Mouse (Mus musculus) cortical plate, adult 2 months (tissue): ENCODE data around the gene Ogfod1. TPM values are rescaled to one million over a fixed set of nuclear protein-coding genes. Genes with fewer than 3 reads are reported as not detected.
A peak's percentile ranks its signal among the peaks of the same experiment; 100 is the strongest.
"Not testable (repeated sequence)": the region's sequence is repeated elsewhere in the genome, so short reads cannot be mapped to it uniquely, and the experiment has no call there.

Source experiments
- H3K27ac ChIP-seq: fragments of 200-500 bp; 2 replicates; pipeline ENCODE4 v1.5.1; 2012; ENCODE audit warnings: low read length, control low read depth, inconsistent platforms; ENCODE audit not compliant: insufficient read depth
- H3K4me1 ChIP-seq: fragments of 200-500 bp; 2 replicates; pipeline ENCODE4 v1.6.1; 2011; ENCODE audit warnings: low read length; ENCODE audit not compliant: control insufficient read depth, insufficient read depth
- H3K4me3 ChIP-seq: fragments of 200-500 bp; 2 replicates; pipeline ENCODE4 v1.5.1; 2011; ENCODE audit warnings: mild to moderate bottlenecking, low read length, control low read depth; ENCODE audit not compliant: insufficient read depth
- CTCF ChIP-seq: fragments of 200-500 bp; IDR thresholded peaks from 2 replicates; pipeline ENCODE4 v1.5.1; 2011; ENCODE audit warnings: mild to moderate bottlenecking, control low read depth, low read length; ENCODE audit not compliant: insufficient read depth; ENCODE audit errors: extremely low read depth
- POLR2A ChIP-seq: fragments of 200-500 bp; IDR thresholded peaks from 2 replicates; pipeline ENCODE4 v1.6.1; 2011; ENCODE audit warnings: mild to moderate bottlenecking, low read length, control low read depth; ENCODE audit not compliant: insufficient read depth; ENCODE audit errors: extremely low read depth
- polyA plus RNA-seq: library from polyadenylated mRNA; depleted of rRNA; stranded (reverse); fragments of >200 nt; gene quantifications from 2 replicates; pipeline ENCODE4 v1.2.3, GENCODE M21; 2012

Gene Ogfod1
- polyA plus RNA-seq, 1 experiment, result 61.4 TPM

GRCm38 (mm10) chr8:94013026-94013612, 23.9 kb upstream of the Ogfod1 start:
- H3K27ac ChIP-seq, result peak overlapping the region; percentile 94
- H3K4me1 ChIP-seq, result peaks cover 9% of the 10 kb centered on the region; the same call in 1 of the 2 replicates
- TF ChIP-seq POLR2A, result no peak
- TF ChIP-seq CTCF, result no peak
- H3K4me3 ChIP-seq, result peak overlapping the region; percentile 58

DNA sequence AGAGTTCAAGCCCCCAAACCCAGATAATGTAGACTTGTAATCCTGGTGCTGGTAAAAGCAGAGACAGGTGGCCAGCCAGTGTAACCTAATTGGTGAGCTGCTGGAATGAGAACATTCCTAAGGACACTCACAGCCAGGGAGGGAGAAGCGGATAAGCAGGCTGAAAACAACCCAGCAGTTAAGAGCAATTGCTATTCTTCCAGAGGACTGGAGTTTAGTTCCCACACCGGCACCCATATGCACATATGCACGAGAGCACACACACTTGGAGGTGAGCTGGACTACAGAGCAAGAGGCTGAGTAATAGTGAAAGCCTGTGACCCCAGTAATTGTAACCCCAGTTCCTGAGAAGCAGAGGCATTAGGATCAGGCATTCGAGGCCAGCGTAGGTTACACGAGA, 13.1 kb upstream of the Ogfod1 start:
- Histone ChIP-seq H3K27ac (no peak overlapping the region), H3K4me3 (no peak overlapping the region), H3K4me1 (no peaks in the 10 kb centered on the region)
- TF ChIP-seq POLR2A (no peak), CTCF (no peak)

DNA sequence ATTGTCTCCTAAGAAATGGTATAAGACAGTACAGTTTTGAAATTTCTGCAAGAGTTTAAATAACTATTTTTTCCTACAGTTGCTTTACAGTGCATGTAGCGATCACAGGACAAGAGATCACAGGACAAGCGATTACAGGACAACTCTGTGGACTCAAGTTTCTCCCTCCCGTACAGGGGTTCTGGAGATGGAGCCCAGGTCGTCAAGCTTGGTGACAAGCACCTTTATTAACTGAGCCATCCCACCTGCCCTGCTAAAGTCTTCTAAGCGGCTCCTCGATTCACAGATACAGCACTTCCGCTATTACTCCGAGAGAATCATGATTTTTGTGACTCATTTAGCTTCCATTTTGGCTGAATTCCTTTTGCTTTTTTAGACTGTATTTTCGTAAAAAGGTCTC, 7.3 kb upstream of the Ogfod1 start:
- TF ChIP-seq CTCF, result no peak
- no peak for TF ChIP-seq POLR2A
- H3K27ac ChIP-seq, result no peak overlapping the region
- no peak overlapping the region for H3K4me3 ChIP-seq
- no peaks in the 10 kb centered on the region; the same call in 1 of the 2 replicates for H3K4me1 ChIP-seq

DNA sequence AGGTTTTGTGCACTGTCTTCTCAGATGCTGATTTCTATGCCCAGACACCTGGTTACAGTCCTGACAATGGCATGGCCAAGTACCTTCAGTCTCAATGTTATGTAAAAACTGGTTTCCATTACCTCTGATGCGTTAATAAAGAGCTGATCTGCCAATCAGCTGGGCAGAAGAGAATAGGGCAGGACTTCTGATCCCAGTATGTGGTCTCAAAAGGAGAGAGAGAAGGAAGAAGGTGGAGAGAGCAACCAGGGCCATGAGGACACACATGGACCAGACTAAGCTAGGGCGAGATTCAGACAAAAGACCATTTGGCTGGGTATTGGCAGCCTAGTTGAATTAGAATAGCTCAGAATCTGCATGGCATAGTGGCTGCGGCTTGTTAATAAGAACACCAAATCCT, 3.4 kb upstream of the Ogfod1 start:
- no peak overlapping the region for H3K27ac ChIP-seq
- TF ChIP-seq CTCF (no peak), POLR2A (no peak)
- no peak overlapping the region for H3K4me3 ChIP-seq
- peaks cover 4% of the 10 kb centered on the region for H3K4me1 ChIP-seq

DNA sequence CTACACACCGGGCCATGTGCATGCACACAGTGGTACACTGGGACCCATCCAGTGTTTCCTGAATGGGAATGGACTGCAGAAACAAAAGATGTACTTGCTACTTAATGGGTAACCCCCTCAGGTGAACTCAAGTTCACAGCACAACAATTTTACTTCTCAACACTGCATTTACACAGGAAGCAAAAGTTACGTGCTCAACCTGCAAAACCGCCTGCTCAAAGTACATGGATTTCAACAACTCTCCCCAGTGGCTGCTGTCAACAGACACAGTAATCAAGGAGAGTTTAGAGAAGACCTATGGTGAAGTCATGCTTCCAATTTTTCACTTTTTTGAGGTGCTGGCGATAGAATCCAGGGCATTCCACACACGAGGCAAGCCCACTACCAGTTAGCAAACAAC, 1.8 kb upstream of the Ogfod1 start:
- TF ChIP-seq POLR2A, result no peak
- TF ChIP-seq CTCF, result no peak
- Histone ChIP-seq H3K4me1 (peaks cover 4% of the 10 kb centered on the region), H3K4me3 (no peak overlapping the region), H3K27ac (no peak overlapping the region)

GRCm38 (mm10) chr8:94036541-94036940, 457 bp upstream of the Ogfod1 start:
- not testable (repeated sequence) for H3K27ac ChIP-seq, H3K4me1 ChIP-seq
- H3K4me3 ChIP-seq, result peak overlapping the region; percentile 72

DNA sequence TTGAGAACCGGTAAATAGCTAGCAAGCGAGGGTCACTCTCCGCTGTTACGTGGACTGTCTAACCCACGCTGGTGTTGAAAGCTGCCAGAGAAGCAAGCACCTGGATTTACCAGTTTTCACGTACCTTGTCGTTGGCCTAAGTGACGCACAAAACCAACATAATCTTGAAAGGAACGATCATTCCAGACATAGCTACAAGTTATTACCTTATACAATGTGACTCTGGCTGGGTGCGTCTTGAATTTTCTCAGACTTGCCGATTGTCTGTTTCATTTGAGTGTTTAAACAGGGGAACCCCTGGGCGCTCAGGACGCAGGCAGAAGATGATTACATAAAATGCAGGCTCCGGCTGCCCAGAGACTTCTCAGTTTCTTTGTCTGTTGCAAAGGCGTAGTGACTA, 808 bp downstream of the Ogfod1 start:
- Histone ChIP-seq H3K4me3 (peak overlapping the region; percentile 72), H3K27ac (no peak overlapping the region), H3K4me1 (peaks cover 4% of the 10 kb centered on the region)
- no peak for TF ChIP-seq POLR2A
- TF ChIP-seq CTCF, result no peak

DNA sequence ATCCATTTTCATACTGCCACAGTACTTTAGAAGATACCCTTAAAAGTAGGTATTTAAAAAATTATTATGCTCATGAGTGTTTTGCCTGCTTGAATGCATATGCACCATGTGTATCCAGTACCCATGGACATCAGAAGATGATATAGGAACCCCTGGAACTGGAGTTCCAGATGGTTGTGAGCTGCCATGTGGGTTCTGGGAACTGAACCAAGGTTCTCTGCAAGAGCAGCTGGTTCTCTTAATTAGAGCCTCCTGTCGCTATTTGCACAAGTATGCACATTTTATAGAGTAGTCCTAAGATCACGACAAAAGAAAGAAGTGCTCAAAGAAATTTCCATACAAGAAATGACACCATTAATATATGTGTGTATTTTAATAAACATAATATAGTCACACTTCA, 10.8 kb downstream of the Ogfod1 start:
- no peak overlapping the region for H3K27ac ChIP-seq
- no peak for TF ChIP-seq POLR2A
- no peak for TF ChIP-seq CTCF
- no peak overlapping the region for H3K4me3 ChIP-seq
- H3K4me1 ChIP-seq, result no peaks in the 10 kb centered on the region; the same call in 1 of the 2 replicates

DNA sequence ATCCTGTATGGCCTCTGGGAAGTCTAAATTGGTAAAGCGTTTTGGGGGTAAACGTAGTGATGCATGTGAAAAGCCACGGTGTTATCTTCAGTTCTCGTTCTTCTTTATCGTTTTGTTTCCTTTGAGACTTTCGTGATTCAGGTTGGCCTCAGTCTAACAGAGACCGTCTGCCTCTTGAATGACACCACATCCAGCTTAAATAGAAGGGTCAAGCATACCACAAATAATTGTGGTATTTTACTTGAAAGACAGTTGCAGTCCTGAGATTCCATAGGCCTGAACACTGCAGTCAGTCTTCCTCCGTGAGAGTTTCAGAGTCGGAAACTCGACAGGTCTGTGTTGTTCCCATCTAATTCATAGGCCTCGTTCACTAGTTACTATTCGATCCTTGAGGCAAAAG, 15.7 kb downstream of the Ogfod1 start:
- TF ChIP-seq CTCF (no peak), POLR2A (no peak)
- H3K4me3 ChIP-seq, result no peak overlapping the region
- H3K4me1 ChIP-seq, result no peaks in the 10 kb centered on the region; the same call in 1 of the 2 replicates

GRCm38 (mm10) chr8:94057157-94057854, 20.3 kb downstream of the Ogfod1 start:
- TF ChIP-seq CTCF (peak; percentile 71), POLR2A (no peak)
- no peak overlapping the region for H3K27ac ChIP-seq
- no peak overlapping the region for H3K4me3 ChIP-seq
- H3K4me1 ChIP-seq, result no peaks in the 10 kb centered on the region

More for the DNA sequence above, 15.7 kb downstream of the Ogfod1 start:
- no peak overlapping the region for H3K27ac ChIP-seq
